Mouse (Mus musculus) right cerebral cortex, adult 2 months (tissue): ENCODE data around the gene Slc6a6.

Experiments
- DNase-seq, 2 experiments: peaks; one replicate each; pipeline ENCODE4 v3.0.0; 2021 to 2022; ENCODE audit warnings: low spot score in 2 of 2

Slc6a6 gene

GRCm38 (mm10) chr6:91683602-91684473 lies at the start of gene Slc6a6:
Gene Slc6a6, plus strand, starts transcription at chr6:91684053.
- DNase-seq, result peak; percentile 94 to 96

- DNase-seq, result no peak
These were observed 49.4 kb upstream of the Slc6a6 start for GRCm38 (mm10) chr6:91634417-91634816.

GRCm38 (mm10) chr6:91634876-91635275 lies 49.0 kb upstream of the Slc6a6 start:
- no peak for DNase-seq

- DNase-seq, result no peak
These were observed 45.5 kb upstream of the Slc6a6 start for GRCm38 (mm10) chr6:91638204-91638995.

- no peak for DNase-seq
These were observed 40.8 kb upstream of the Slc6a6 start for GRCm38 (mm10) chr6:91643011-91643410.

GRCm38 (mm10) chr6:91643416-91643921 lies 40.4 kb upstream of the Slc6a6 start:
- no peak for DNase-seq

GRCm38 (mm10) chr6:91646019-91646418 lies 37.8 kb upstream of the Slc6a6 start:
- DNase-seq, result peak in 1 of 2 experiments; percentile 14

- DNase-seq, result no peak
These were observed 37.0 kb upstream of the Slc6a6 start for GRCm38 (mm10) chr6:91646822-91647221.

- DNase-seq, result no peak
These were observed 36.5 kb upstream of the Slc6a6 start for GRCm38 (mm10) chr6:91647385-91647791.

GRCm38 (mm10) chr6:91650255-91650654 lies 33.6 kb upstream of the Slc6a6 start:
- DNase-seq, result no peak

- no peak for DNase-seq
These were observed 31.6 kb upstream of the Slc6a6 start for GRCm38 (mm10) chr6:91652296-91652695.

GRCm38 (mm10) chr6:91655244-91655643 lies 28.6 kb upstream of the Slc6a6 start:
- no peak for DNase-seq

GRCm38 (mm10) chr6:91655874-91656433 lies 27.9 kb upstream of the Slc6a6 start:
- no peak for DNase-seq

- DNase-seq, result no peak
These were observed 25.6 kb upstream of the Slc6a6 start for GRCm38 (mm10) chr6:91658288-91658687.

GRCm38 (mm10) chr6:91659841-91660509 lies 23.9 kb upstream of the Slc6a6 start:
- no peak for DNase-seq

- DNase-seq, result no peak
These were observed 21.6 kb upstream of the Slc6a6 start for GRCm38 (mm10) chr6:91662301-91662700.

GRCm38 (mm10) chr6:91663616-91664015 lies 20.2 kb upstream of the Slc6a6 start:
- no peak for DNase-seq

GRCm38 (mm10) chr6:91665267-91665666 lies 18.6 kb upstream of the Slc6a6 start:
- no peak for DNase-seq

- DNase-seq, result no peak
These were observed 17.7 kb upstream of the Slc6a6 start for GRCm38 (mm10) chr6:91665990-91666700.

GRCm38 (mm10) chr6:91667141-91667540 lies 16.7 kb upstream of the Slc6a6 start:
- no peak for DNase-seq

GRCm38 (mm10) chr6:91668276-91668675 lies 15.6 kb upstream of the Slc6a6 start:
- DNase-seq, result no peak
